Mouse (Mus musculus): ENCODE measurements around the gene Dnmbp.
A peak's percentile ranks its signal among the peaks of the same experiment; 100 is the strongest.

Gene Dnmbp

DNA sequence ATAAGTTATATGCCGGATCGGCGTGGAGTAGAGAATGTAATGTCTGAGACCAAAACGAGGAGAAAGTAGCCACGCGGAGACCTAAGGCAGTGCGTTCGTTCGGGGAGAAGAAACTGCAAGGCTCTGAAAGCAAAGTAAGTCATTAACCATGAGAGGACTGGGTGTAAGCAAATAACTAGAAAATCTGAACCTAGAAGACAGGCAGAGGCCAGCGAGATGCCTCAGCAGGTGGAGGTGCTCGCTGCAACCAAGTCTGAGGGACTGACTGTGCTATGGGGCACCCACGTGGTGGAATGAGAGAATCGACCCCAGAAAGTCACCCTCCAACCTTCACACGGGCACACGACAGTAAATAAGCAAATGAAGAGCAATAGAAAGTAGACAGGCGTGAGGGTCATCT, 3.1 kb upstream of the Dnmbp start:
- no peak for DNase-seq

DNA sequence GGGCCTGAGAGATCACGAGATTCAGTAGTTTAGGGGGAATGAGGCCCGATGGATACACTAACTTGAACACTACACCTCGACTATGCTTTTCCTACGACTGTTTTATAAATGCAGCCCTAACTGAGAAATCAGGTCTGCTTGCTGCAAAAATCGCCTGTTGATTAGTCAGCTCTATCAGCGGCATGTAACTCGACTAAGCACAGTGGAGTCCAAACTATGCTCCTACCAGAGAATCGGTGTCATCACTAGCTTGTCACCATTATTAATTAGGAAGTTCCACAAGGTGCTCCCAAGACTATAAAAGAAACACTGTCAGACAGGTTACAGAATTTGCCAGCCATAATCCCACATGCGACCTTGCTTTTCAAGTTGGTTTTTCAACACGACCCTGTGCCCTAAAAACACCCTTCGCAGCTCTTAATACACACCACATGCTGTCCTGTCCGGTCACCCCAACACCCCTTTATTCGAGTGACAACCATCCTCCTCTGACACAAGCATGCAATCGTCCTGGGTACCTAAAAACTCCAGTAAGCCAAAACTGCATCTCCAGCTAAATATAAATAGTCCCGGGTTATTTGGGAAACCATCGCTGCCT, 721 bp downstream of the Dnmbp start:
- no peak for DNase-seq

DNA sequence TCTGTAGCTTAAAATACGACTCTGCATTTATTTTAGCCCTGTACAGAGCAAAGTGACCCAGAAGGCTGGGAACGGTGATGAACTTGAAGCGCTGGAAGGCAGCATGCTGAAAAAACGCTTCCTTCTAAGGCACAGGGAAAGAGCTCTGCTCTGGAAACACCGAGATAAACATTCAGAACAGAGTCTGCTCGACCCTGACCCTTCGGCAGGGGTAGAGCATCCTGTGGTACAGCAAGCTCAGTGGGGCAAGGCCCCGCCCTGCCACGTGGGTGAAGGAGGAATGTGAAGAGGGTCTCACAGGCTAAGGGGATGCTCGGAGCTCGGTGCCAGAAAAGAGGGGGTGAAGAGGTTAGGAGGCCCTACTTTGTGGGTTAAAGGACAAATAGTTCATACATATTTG, 1.6 kb downstream of the Dnmbp start:
- no peak for DNase-seq

DNA sequence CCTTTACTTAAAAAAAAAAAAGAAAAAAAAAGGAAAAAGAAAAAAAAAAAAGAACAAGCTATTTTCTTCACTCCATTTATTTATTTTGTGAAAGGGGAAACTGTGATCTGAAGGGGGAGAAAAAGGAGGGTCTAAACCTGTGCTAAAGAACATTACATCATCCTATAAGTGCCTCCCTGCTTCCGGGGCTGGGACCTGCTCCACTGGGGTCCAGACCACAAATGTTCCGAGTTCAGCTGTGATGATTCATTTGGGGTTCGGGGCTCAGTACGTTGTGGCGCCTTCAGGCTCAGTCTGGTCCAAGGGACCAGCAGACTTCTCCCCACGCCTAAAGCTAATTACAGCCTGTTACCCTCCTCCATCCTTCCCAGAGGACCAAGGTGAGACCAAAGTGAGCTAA, 9.1 kb downstream of the Dnmbp start:
- no peak for DNase-seq

DNA sequence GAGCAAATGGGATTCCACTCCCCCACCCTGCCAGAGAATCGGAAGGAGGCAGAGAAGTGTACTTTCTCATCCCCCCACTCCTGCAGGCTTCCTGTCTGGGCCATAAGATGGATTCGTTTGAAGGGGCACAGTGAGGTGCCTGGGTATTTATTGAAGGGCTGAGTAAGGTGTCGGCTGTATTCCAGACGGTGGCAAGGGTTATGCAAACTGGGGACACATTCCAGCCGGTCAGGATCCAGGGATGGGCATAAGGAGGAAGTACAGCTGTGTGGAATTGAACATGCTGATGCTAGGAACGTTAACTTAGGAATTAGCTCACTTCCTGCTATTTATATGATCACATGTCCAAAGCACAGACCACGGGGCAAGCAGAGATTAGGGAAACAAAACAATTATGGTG, 9.6 kb downstream of the Dnmbp start:
- DNase-seq, result no peak

DNA sequence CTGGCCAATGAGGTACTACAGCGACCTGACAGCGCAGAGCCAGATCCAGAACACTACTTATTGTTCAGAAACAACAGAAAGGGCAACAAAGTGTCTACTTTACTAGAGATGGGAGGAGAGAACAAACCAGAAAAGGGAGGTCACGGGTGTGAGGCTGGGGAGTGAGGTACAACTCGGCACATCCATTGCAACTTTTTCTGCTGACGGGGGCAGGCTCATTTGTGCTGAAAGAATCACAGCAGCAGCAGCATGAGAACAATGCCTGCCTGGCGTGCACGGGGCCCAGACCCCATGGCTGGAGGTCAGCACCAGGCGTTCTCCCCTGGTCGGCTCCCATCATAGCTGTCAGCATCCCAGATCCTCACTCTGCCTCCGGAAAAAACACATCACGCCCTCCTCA, 10.1 kb downstream of the Dnmbp start:
- no peak for DNase-seq

DNA sequence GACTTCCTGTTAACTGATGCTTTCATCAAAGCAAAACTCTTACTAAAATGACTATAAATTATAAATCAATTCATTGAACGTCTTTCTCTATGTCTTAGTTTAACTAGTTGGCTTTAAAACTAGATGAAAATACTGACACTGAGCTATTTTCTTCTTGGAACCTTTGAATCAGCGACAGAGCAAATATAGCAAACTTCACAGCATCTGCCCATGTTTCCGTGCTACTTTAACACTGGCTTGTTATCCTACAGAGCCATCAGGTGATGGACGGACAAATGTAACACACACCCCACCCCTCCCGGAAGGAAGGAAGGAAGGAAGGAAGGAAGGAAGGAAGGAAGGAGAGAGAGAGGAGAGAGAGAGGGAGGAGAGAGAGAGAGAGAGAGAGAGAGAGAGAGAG, 12.0 kb downstream of the Dnmbp start:
- no peak for DNase-seq

DNA sequence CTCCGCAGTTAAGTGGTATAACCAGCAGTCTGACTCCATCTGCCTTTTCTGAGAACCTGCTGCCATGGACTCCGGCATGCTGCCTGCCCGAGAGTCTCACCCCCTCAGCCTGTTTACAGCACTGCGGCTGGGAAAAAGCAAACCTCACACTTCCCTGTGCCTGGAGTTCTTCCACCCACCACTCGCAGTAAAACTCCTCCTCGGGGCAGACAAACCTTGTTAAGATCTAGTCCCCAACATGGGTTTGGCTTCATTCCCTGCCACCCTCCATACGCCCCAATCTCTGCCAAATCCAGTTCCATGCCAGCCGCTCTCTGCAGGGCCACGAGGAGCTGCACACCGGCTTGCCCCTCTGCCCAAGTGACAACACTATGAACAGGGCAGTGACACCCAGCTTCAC, 12.9 kb downstream of the Dnmbp start:
- DNase-seq, result peak; percentile 60

DNA sequence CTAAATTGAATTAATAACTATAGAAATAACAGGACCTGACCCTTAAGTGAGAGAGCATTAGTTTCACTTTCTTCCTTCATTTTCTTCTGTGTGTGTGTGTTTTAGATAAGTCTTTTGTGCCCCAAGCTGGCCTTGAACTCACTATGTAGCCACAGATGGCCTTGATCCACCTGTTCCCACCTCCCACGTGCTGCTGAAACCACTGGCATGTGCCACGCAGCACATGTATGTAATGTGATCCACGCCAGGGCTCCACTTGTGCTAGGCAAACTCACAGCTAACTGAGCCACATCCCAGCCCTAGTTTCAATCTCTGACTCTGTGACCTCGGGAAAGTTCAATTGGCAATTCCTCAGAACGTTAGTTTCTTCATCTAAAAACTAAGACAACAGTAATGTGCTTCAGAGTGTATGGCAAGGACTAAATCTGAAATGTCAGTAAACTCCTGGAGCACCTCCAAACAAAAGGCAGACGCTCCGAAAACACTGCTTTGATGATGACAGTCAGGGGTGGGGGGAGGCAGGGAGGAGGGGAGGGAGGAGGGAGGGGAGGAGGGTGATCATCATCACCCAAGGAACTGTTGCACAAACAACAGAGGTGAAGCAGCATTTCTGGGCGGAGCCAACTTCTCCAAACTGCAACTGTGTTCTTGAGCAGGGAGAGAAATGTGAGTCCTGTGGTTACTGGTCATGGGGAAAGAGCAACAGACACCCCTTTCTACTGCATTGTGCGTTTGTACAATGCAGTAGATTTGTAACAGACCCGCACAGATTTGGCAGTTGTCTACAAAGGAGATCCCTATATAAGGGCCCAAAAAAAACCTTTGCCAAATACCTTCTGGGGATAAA, 13.6 kb downstream of the Dnmbp start:
- DNase-seq, result no peak

DNA sequence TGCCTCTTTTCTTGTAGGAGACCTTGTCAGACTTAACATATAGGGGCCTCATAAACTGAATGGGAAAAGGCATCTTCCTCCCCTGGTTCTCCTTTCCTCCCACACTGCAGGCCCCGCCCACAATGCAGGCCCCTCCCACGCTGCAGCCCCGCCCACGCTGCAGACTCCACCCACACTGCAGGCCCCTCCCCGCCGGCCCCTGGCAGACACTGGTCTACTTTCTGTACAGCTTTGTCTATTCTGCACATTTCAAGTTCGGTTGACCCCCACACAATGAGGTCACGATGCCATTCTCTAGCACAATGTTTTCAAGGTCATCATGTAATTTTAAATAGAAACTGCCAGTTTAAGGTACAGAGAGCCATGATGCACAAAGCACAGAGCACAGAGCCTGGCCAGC, 15.6 kb downstream of the Dnmbp start:
- no peak for DNase-seq

DNA sequence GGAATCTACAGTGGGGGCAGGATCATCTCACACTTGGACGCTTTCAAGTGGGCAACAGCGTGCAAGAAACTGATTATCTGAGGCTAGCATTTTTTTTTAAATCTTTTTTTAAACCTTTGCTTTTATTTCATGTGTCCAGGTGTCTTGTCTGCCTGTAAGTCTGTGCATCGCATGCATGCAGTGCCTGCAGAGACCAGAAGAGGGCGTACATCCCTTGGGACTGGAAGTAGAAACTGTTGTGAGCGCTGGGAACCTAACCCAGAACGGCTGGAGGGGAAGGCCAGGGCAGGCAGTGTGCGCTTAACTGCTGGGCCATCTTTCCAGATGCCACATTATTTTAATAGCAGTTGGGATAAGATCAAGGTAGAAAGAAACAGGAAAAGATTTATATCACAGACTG, 17.0 kb downstream of the Dnmbp start:
- DNase-seq, result no peak

DNA sequence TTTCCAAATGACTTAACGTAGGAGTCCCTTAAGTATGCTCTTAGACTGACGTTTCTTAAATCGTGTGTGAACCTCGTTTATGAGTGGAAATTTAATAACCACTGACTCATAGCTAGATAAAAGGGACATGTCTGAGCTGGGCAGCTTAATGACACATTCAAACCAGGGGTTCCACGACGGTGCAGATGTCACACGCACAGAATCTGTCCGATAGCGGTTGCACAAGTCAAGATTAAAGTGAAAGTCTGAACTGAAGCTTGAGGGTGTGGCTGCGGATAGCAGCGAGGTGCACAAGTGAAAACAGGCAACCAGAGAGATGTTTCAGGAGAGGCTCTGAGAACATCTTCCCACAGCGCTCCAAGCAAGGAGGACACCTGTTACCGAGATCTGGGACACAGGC, 18.6 kb downstream of the Dnmbp start:
- DNase-seq, result no peak

DNA sequence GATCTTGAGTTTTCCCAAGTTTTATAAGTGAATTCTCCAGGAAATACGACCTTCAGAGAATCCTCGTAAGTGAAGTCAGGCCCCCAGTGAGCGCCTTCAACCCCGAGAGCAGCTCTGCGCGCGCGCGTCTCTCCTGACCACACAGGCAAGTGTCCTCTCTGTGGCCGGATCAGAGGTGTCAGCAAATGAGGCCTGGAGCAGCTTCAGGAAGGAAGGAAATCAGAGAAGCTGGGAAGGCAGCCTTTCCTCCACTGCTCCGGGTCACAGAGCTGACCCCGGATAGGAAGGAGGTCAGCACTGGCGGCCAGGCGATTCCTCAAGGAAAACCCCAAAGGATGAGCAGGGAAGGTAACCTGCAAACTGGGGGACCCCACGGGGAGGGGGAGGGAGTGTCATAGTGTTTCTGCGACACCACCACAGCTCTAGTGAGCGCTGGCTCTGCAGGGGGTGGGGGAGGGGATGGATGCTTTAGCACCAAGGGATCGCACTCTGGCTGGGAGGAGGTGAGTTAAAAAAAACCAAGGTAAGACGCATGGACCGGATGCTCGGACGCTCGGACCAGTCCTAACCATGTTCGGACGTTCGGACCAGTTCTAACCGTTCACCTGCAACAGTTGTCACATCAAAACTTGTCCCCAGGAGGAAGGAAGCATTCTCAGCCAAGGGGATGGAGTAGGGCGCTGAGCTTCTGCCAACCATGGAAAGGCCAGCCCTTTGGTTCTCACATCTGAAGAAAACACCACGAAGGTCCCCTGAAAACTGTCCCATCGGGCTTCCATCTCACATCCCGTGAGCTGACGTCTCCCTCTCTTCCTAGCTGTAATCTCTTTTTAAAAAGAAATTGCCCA, 19.3 kb downstream of the Dnmbp start:
- no peak for DNase-seq

DNA sequence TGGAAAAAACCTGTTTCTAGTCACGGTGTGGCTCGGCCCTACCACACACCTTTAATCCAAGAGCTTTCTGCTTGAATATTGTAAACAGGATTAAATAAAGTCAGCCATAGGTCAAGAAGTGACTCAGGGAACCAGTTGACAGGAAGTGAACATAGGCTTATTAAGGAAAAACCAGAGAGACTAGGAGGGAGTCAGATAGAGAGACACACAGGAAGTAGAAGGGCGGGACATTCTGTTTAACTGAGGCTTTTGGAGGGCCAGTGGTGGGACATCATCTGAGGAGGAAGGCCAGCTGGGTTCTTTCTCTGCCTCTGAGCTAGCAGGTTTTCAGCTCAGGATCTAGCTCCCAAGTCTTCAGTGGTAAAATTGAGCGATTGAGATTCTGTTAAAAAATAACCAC, 20.1 kb downstream of the Dnmbp start:
- no peak for DNase-seq

DNA sequence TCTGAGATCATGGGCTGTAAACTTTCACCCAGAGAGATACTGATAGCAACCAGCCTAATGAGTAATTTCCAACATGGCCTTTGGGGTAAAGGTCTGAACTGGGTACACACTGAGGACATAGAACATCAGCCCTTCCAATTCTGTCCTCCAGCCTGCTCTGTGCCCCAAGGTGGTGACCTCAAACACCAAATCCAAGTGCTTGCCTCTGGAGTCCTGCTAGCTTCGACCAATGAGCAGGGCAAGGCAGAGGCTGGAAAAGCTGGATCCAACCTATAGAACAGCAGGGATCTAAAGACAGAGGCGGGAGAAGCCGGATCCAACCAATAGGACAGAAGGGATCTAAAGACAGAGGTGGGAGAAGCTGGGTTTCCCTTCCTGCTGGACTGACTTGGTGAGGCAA, 21.2 kb downstream of the Dnmbp start:
- no peak for DNase-seq

DNA sequence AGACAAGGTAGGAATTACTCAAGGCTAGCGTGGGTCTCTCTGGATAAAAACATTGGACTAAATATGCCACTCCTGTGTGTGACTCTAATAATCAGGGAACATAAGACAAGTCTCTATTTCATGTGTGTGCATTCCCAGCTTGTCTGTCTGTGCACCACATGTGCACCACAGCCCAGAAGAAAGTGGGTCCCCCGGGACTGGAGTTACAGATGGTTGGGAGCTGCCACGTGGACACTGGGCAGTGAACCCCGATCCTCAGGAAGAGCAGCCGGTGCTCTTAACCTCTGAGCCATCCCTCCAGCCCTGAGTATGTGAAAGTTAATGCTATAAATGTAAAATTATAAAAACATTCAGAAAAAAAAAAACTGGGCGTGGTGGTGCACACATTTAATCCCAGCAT, 22.2 kb downstream of the Dnmbp start:
- no peak for DNase-seq

DNA sequence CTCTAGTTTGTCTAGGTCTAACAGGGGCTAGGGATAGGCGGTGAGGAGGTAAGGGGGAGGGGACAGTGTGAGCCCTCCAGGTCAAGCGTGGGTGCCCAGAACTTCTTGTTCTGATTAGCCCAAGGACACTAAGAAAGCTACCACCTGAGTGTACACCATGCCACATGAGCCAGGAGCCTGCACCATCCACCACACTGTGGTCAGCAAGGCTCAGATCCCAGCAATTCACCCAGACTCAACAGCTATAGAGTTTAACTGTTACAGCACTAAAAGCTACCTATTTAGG, 22.6 kb downstream of the Dnmbp start:
- no peak for DNase-seq

DNA sequence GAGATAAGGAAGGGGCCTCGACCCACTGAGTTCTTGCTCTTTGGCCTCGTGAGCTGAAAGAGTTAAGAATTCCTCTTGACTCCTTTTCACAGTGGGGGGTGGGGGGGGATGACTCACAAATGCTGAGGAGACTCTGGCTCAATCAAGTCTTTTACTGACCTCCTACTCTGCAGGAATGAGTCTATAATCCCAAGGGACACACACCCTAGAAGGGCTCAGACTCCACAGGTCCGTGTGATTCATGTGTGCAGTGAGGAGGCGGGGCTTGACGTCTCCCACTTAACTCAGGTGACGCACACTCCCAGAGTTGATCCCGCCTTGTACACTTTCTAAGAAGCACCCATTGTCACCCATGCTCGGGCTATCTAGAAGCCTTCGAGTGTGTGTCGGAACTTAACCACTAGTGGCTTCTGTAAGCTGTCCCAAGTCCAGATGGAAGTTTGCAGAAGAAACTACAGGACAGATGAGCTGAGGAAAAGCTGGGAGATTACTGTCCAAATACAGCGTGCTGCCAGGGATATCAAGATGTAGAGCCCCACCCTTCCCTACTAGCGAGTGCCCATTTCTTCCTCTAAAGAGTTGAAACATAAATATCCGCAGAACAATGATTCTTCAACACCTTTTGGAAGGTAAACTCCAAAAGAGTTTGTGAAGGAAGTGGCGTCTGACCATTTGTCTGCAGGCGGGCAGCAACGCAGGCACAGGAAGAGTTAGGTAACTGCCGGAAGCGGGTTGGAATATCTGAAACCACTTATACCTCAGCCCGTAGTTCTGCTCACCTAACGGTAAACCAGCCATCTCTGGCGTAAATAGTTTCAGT, 23.2 kb downstream of the Dnmbp start:
- DNase-seq, result no peak

DNA sequence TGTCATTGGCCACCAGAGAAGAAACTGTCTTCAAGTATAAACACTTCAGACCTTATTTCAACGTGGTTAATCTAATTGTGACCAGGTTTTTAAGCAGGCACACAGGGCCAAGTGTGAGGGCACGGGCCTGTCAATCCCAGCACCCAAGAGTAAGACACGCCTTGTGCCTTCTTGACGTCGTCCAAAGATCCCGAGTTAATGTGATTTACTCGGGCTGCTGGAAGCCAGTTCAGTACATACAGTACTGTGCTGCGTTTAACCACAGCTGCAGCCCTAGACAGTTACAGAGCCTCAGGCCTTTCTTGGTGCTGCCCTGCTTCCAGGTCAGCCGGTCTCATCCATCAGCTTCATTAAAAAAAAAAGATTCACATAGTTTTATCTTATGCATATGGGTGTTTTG, 24.6 kb downstream of the Dnmbp start:
- DNase-seq, result no peak

DNA sequence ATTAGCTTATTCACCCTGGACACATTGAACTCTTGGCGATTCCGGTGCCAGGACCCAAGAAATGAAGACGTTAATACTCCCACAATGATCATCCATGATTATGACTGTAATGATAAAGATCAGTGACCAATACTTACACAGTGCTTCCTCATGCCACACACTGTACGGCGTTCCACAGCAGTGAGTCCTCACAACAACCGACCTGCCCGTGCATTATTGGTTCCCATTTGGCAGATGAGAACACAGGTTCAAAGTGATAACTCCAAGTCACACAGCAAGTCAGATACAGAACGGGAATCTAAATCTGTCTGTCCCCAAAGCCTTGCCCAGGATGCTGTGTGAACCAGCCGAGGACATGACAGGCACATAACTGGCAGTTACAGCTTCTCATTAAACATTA, 25.0 kb downstream of the Dnmbp start:
- no peak for DNase-seq

DNA sequence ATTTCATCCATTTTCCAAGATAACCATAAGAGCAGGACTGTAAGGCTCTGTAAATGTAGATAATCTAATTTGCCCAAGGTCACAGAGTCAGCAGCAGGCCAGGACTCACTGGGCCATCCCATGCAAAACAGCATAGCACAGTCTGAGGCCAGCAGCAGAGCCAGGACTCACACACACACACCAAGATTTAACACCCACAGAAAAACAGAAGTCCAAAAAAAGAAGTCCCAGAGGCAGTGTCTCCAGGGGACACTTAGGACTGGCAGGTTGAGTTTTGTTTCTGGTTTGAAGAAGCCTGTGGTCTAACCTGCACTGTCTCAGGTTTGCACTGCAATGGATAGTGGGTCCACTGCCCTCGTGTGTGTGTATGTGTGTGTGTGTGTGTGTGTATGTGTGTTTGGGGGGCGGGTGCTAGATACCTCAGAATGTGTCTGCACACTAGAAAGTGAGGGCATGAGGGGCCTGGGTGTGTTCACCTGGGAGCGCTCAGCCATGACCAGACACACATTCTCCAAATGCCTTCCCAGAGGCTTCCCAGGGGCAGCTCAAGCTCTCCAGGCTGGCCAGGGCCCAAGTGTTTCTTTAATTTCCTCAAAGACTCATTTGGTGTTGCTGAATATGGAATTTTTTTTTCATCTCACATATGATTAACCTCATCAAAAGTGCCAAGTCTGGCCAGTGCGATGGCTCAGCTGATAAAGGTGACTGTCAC, 27.1 kb downstream of the Dnmbp start:
- DNase-seq, result no peak

DNA sequence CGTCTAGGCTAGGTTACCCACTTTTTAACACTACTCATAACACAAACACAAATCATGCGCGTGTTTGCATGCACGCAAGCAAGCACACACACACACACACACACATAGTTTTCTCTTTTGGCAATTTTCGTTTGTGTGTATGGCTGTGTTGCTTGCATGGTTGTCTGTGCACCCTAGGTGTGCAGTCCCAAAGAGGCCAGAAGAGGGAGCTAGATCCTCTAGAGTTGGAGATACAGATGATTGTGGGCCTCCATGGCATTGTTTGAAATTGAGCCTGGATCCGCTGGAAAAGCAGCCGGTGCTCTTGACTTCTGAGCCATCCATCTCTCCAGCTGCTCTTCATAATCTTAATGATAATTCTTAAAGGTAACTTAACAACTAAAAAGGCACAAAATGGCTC, 33.5 kb downstream of the Dnmbp start:
- no peak for DNase-seq

DNA sequence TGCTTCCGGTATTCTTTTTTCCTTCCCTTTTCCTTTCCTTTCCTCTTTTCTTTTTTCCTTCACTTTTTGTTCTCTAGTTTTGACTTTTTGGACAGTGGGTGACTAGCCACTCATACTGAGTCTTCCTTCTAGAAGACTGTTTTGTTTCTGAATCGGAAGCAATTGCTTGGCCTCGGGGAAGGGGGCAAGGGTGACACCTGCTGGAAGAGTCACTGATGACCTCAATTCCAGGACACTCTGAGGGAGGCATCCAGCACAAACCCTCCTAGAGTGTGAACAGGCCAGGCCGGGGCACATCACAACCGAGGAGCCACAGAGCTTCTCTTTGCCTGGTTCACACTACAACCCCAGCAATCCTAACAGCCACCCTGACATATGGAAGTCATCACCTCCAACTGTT, 34.0 kb downstream of the Dnmbp start:
- DNase-seq, result no peak
